Mouse (Mus musculus): ENCODE results near the gene Btbd9.
A peak's percentile ranks its signal among the peaks of the same experiment; 100 is the strongest.

Gene Btbd9

DNA sequence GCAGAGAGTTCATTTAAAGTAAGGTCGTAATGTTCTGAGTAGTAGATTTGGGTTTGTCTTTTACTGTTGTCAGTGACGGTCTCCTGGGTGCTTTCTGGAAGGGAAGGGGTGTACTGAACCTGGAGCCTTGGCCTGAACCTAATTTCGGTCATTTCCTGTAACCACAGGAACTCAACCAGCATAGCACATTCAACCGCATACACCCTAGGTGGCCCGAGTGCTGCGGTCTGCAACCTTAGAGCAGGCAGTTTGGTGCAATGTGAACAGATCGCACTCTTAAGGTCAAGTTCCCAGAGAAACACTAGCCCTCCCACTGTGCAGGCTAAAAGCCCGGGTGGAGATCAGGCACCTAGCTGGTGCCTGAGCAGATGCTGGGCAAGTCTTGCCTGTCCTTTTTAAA lies 240.5 kb downstream of the Btbd9 start:
- peak; percentile 29 for DNase-seq (ENCODE audit: low read depth)

DNA sequence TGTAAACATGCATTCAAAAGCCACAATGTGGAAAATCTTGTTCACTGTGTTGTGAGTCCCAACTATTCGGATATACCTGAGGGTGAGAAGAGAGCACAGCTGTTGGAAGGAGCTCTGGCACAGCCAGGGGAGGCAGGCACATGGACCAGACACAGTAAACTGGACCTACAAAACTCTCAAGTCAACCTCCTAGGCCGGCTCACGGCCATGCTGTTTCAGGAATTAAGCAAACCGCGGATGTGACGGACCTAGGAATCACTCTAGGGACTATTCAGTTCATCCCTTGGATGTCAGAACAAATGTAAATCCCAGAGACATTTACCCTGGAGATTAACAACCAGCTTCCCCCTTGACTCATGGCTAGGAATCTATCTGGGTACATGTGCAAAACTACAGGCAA lies 242.0 kb downstream of the Btbd9 start:
- DNase-seq (ENCODE audit: low read depth), result no peak

DNA sequence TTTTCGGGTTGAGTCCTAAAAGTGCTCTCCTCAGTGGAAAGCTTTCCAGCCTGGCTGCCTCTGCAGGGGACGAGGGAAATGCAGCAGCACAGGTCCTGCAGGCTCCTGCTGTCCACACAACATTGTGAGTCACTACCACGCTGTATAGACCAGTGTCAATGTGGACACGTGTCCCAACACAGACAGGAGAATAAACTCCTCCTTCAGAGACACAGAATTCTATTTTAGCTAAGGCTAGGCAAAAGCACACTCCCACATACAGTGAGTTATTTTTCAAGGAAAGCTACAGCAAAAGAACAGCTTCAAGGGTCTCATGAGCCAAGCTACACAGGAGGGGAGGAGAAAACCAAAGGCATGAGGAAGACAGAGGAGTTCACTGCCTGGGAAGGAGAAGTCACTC lies 243.2 kb downstream of the Btbd9 start:
- no peak for DNase-seq (ENCODE audit: low read depth)

DNA sequence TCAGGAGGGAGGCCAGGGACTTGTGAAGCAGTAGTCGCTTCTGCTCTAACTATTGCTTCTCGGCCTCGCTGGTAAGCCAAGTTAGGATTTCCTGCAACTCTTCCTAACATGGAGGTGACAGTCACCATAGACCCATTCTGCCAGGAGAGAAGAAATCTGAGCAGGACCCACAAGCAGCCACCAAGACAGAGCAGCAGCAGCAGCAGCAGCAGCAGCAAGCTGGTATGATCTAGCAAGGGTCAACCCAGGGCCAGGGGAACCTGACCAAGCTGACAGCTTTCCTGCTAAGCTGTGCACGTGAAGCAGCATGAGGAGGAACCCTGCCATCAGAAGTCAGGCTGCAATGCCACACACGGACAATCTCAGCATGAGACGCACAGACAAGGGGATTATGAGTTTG lies 244.9 kb downstream of the Btbd9 start:
- DNase-seq (ENCODE audit: low read depth), result no peak

DNA sequence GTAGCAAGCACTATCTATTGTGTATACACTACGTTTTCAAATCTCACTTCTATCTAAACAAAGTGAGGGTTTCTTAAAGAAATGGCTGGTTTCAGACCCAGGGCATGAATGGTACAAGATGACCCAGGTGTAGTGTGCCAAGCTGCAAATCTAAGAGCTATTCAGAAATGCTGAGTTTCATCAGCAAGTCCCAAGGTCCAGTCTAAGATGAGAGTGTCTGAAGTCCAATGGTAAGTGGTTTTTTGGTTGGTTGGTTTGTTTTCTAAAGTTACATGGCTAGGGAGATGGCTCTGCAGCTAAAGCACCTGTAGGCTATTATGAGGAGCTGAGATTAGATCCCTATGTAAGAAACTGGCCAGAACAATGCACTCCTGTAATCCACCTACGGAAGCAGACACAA lies 246.8 kb downstream of the Btbd9 start:
- no peak for DNase-seq (ENCODE audit: low read depth)

DNA sequence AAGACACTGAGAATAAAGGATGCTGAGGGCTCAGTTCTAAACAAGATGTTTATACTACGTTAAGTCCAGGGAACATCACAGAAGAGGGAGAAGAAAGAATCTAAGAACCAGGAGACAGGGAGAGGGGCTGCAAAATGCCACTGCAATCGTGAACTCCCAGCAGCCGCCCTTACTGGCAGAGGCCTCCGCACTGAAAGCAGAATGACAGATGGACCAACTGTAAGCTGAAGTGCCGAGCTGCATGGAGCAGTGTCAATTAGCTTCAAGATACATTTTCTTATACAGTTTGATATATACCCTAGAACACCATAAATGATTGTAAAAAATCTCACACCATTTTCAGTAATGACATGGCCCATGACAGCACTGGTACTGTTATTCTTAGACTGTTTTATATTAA lies 247.4 kb downstream of the Btbd9 start:
- DNase-seq (ENCODE audit: low read depth), result no peak

DNA sequence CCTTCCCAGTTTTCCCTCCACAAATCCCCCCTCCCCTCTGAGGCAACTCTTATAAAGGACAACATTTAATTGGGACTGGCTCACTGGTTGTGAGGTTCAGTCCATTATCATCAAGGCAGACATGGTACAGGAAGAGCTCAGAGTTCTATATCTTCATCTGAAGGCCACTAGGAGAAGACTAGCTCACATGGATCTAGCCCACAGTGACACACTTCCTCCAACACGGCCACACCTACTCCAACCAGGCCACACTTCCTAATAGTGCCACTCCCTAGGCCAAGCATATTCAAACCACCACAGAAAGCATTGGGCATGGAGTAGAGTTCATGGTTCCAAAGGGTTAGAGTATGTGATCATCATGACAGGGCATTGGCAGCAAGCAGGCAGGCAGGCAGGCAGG lies 249.4 kb downstream of the Btbd9 start:
- DNase-seq (ENCODE audit: low read depth), result no peak

DNA sequence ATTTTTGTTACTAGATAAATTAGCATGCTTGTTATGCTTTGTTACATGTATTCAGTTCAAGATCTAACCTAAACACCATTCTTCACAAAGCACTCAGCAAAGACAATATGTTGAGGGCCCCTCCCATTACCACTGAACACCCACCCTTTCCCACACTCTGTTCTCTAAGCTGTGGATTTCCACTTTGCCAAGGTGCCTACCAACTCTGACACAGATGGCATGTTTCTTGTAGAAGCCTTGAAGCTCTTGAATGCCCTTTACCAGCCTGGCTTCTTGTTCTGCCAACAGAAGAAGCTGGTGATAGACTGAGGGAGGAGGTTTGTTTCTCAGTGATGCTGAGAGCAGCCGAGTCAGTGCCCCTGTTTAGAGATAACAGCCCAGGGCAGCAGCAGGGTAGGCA lies 256.0 kb downstream of the Btbd9 start:
- DNase-seq (ENCODE audit: low read depth), result no peak

DNA sequence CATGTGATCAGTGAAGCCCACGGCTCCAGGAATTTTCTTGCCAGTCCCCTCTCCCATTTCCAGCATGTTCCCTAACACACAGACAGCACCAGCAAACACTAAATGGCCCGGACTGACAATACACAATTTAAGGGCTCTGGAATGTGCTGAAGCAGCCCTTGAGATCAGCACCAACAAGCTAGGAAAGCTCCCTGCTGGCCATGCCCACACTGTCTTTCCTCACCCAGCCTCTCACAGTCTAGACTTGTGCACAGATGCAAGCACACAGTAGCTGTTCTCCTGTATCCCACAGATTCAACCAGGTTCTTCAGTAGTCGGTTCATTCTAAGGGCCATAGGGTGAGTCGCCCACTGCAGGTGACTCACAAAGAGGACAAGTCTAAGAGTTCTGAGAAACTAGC lies 263.6 kb downstream of the Btbd9 start:
- no peak for DNase-seq (ENCODE audit: low read depth)

DNA sequence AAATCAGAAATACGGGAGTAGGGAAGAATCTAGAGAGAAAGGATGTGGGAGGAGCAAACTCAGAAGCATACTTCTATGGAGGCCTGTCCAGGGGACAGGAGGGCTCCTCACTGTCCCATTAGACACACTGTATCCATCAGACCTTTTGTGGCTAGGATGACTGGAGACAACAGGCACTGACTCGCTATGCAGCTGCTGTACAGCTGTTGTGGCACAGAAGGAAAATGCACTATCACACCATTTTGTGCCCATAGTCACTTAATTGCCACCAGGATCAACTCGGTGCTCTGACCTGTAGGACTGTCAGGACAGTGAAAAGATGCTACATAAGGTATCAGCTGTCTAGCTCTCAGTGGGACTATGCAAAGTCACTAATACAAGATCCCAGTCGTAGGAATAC lies 266.7 kb downstream of the Btbd9 start:
- no peak for DNase-seq (ENCODE audit: low read depth)

DNA sequence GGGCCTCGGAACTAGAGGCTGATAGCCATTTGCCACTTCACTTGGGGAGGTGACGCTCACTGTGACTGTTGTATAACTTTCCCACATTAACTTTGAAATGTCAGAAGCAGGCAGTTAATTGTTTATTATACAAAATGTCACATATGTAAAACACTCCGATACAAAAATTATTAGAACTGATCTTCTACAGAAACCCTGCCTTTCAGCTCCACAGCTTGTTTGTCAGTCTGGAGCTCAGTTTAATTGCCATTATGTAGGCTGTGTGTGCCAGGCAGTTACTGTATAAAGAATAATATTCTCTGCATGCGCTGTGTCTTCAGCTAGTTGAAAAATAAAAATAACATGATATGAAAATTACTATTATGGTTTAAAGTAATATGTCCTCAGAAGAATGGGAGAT lies 267.4 kb downstream of the Btbd9 start:
- DNase-seq (ENCODE audit: low read depth), result no peak

DNA sequence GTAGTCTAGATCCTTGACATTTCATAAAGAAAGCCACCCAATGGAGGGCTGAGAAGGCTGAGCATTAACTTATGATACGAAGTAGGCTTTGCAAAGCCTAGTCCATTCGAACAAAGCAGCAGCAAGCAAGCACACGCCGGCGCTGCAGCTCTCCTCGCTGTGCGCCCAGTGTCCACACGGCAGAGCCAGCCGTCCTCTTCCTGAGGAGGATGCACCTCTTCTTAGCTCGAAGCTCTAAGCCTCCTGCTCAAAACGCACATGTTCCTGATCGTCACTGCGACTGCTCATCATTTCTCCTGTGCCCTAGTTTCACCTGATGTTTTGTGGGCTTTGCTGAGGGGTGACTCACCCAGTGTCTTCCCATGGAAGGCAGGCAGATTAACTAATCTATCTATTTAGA lies 268.0 kb downstream of the Btbd9 start:
- no peak for DNase-seq (ENCODE audit: low read depth)

DNA sequence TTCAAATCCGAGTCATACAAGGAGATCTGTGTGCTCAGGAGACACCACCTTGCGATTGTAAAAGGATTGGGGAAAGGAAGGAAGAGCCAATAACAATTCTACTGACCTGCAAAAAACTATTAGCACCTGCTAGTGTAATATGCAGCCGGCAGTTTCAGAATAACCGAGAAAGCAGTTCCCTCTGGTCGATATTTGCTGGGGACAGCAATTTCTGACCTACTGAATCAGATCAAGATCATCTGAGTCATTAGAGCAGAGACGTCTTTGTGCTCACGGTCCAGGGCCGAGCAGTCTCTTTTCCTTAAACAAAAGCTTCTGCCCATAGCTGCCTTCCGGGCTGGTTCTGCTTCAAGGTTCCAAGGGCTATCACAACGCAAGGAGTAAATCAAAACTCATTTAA lies 269.1 kb downstream of the Btbd9 start:
- no peak for DNase-seq (ENCODE audit: low read depth)

DNA sequence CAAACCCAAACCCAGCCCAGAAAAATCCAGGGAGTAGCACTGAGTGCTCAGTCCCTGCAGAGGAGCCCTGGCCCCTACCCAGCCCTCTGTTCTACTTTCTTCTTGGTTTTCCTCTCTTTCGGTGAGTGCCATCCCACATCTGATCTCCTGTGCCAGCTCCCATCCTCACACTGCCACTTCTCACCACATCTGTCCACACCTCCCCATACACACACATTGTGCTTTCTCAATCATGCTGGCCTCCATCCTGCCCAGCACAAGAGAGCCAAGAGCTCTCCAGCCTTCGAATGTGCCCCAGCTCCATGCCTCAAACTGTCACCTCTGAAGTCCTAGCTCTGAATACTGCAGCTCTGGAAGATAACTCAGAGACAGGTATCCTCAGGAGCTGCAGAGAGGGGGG lies 271.5 kb downstream of the Btbd9 start:
- DNase-seq (ENCODE audit: low read depth), result no peak

DNA sequence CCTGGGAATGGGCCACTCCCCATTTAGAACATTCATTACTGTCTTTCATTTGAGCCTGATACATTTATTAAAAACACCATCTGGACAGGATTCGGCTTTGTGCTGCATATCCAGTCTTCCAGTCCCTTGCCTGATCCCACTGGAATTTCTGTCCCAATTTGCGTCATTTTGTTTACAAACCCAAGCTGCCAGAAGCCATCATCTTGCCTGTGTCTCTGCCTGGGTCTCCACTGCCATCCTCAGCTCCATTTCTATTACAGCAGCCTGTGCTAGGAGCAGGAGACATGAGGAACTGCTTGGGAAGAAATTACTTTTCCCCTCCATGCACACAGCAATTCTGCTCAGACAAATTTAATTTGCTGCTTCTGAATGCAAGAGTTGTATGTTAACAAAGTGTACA lies 274.9 kb downstream of the Btbd9 start:
- DNase-seq (ENCODE audit: low read depth), result no peak

DNA sequence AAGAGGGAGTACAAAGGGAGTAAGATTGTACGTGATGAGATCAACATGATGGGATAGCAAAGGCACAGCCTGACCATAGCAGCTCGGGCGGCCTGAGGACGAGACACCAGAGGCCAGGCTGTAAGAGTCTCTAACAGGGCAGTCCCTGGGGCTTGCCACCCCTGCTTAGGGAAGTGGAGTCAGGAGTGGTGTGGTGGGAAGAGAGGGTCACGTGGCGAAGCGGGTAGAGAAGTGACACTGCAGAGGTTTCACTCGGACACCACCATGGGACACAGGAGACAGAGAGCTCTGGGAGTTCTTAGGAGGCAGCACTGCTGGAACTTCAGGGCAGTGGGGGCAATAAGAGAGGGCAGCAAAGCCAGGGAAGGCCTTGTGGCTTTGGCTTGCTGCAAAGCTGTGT lies 278.9 kb downstream of the Btbd9 start:
- DNase-seq (ENCODE audit: low read depth), result no peak

DNA sequence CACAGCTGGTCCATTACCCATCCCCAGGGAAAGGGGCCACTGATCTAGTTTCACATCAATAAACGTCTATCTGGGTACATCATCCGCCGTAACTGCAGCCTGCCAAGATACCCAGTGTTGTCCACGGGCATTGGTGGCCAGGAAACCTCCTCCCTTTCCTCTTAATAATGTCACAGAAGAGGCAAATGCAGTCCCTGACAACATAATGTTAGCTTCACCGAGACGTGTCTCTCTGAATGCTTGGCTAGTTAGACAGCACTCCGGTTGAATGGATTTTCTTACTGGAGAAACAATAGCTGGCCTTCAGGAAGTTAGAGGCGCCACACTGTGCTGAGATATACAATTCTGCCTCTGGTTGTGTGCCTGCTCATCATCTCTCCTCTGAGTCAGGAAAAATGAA lies 280.2 kb downstream of the Btbd9 start:
- DNase-seq (ENCODE audit: low read depth), result no peak

DNA sequence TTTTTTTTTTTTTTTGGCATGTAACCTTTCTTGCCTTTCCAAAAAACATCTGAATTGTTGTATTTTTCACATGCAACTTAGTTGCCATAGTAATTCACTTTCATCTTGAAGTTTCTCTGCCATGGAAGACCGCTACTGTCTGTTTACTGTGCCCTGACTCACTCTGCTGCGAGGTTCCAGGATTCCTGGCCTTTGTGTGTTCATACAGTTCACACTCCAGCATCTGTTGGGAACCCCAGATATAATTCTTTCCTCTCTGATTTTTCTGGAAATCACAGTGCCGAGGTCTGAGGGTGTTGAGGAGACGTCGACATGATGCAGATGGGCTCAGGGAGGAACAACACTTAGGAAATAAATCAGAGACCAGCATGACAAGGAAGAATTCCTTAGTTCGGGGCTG lies 283.6 kb downstream of the Btbd9 start:
- no peak for DNase-seq (ENCODE audit: low read depth)

DNA sequence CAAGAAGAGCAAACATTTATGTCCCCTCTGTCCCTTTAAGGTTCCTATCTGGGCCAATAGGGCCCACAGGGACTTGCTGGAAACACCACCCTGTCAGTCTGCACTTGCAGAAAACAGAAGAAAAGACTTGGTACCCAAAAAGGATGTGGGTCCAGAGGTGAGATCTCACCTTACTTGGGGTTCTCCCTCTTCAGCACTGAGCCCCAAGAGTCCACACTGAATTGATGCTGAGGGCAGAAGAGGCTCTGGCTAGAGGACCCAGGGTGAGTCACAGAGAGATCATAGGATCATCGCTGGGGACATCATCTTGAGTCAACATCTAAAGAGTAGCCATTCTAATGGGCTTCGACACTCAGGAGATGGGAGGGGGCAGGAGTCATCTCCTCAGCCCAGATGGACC lies 290.6 kb downstream of the Btbd9 start:
- DNase-seq (ENCODE audit: low read depth), result no peak

DNA sequence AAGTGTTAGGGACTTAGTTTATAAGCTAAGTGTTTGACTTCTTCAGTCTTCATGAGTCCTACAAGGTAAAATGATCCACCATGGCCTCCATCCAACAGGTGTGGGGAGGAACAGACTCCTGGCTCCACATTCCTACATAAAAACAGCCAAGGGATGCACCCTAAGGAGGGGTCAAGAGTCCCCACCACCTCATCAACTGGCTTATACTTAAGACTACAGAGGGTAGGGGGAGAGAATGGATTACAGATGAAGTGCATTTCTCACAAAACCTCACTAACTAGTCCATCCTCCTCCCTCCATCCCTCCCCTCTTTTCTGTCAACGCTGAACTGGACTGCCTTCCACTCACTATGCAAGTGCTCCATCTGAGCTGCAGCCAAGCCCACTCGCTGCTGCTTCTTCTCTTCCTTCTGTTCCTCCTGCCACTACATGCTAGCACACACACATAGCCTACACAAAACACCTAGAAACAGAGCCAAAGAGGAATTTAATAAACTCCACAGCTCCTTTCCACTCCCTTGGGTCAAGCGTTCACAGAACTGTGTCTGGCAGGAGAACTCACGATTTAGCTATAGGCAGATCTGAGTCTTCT lies 292.7 kb downstream of the Btbd9 start:
- no peak for DNase-seq (ENCODE audit: low read depth)

DNA sequence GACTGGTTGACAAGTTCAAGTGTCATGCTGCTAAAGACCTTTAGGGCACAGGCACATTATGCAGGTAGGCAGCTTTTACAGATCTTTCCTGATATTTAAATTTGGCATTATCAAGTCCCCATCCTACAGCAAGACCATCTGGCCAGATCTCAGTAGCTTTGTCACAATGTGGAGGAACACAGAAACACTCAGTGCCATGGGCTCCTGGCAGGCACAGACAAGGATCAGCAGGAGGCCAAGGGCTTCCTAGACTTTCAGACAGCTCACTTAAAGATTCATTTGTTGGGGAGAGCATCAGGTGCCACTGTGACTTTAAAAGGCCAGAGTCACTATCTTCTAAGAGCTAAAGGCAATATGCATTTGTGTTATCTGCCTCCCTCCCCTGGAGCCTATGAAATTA lies 293.3 kb downstream of the Btbd9 start:
- DNase-seq (ENCODE audit: low read depth), result no peak

DNA sequence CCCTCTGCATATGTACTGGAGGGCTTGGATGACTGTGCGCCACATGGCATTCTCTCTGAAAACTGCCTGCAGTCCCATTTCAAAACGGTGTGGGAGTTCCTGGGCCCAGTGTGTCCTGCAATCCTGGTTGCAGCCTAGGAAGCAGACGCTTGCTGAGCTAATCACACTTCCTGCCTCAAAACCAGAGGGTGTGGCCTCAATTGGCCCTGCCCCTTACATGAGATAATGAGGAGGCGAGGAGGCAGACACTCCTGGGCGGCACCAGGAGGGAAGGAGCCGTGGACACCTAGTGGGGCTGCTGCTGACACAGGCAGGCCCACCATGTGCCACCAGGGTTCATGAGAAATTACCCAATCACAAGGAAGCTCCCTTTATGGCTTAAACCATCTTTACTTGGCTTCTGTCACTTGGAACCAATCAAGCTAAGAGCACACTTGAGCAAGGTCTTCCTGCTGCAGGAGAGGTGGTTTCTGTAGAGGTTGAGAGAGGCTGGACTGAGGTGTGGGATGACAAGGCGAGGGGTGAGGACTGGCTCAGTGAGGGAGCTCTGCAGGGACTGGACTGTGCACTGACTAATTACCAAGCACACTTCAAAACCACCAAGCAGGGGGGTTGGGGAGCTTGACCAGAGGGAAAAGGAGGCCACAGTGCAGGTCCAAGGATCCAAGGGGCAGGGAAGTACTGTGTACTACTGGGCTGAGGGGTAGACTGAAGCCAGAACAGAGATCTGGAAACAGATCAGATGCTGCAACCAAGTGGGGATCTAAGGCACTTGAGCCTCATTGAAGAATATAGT lies 295.8 kb downstream of the Btbd9 start:
- no peak for DNase-seq (ENCODE audit: low read depth)

DNA sequence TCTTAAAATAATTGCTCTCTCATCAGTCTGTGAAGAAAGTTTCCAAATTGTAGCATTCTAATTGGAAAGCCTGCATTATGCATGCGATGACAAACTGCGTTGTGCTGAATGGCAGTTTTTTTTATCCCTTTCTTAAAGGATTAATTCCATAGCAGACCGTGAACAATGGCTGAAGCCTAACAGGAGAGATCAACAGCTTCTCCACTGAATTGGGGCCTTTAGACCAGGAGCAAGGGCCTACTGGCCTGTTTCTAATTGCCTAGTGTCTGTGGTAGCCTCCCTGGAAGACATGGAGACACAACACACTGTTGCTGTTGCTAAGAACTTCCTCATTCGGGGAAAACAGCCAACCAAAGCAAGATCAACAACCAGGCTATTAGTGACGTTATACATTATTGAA lies 296.6 kb downstream of the Btbd9 start:
- DNase-seq (ENCODE audit: low read depth), result no peak
